Mouse (Mus musculus) midbrain, embryonic 11.5 days (tissue): ENCODE measurements around the gene Cdh6. TPM values are rescaled to one million over a fixed set of nuclear protein-coding genes. Genes with fewer than 3 reads are reported as not detected.

Source experiments
- ATAC-seq: fragments of 200-750 bp; cut with Nextera tagmentation; 2 replicates; pipeline ENCODE4 v1.8.0; 2017; ENCODE audit warnings: moderate TSS enrichment, moderate library complexity; ENCODE audit not compliant: low FRiP score
- DNase-seq: peaks from one replicate; pipeline ENCODE4 v3.0.0; 2015; ENCODE audit warnings: low spot score; ENCODE audit errors: missing footprints
- H3K27ac ChIP-seq: fragments of 300-500 bp; sonication (generic); 2 replicates; pipeline ENCODE4 v1.5.1; 2014; ENCODE audit warnings: low read depth, low read length
- H3K27me3 ChIP-seq: fragments of 300-500 bp; sonication (generic); 2 replicates; pipeline ENCODE4 v1.6.1; 2014; ENCODE audit warnings: mild to moderate bottlenecking, low read length, moderate library complexity, mixed read lengths; ENCODE audit not compliant: control insufficient read depth, insufficient read depth
- H3K36me3 ChIP-seq: fragments of 300-500 bp; sonication (generic); 2 replicates; pipeline ENCODE4 v1.6.1; 2014; ENCODE audit warnings: mild to moderate bottlenecking, low read length, moderate library complexity, mixed read lengths; ENCODE audit not compliant: control insufficient read depth, insufficient read depth
- H3K4me1 ChIP-seq: fragments of 300-500 bp; sonication (generic); 2 replicates; pipeline ENCODE4 v1.6.1; 2014; ENCODE audit warnings: low read length; ENCODE audit not compliant: control insufficient read depth, insufficient read depth
- H3K4me2 ChIP-seq: fragments of 300-500 bp; sonication (generic); 2 replicates; pipeline ENCODE4 v1.6.1; 2014; ENCODE audit warnings: mild to moderate bottlenecking, moderate library complexity
- H3K4me3 ChIP-seq: fragments of 300-500 bp; sonication (generic); 2 replicates; pipeline ENCODE4 v1.5.1; 2014; ENCODE audit warnings: low read depth, low read length
- H3K9ac ChIP-seq: fragments of 300-500 bp; sonication (generic); 2 replicates; pipeline ENCODE4 v1.6.1; 2014; ENCODE audit warnings: low read length
- H3K9me3 ChIP-seq: fragments of 300-500 bp; sonication (generic); 2 replicates; pipeline ENCODE4 v1.6.1; 2016; ENCODE audit warnings: low read length; ENCODE audit not compliant: control insufficient read depth
- WGBS: fragments of 180-500 bp; shearing (Covaris S2); extraction: QIAGEN DNeasy Blood & Tissue Kit; methylation state at CpG from one replicate; pipeline ENCODE4 v1.1.7; 2014; 5-methylcytosine and 5-hydroxymethylcytosine counted together
- polyA plus RNA-seq: library from polyadenylated mRNA; unstranded; fragments of >200 nt; fragmentation: Nextera tagmentation; extraction: Ambion mirVana; gene quantifications from 2 replicates; pipeline ENCODE4 v1.2.1, GENCODE M21; 2014

Gene Cdh6
- 7.4 and 8.8 TPM in 2 replicates for polyA plus RNA-seq

GRCm38 (mm10) chr15:13173071-13173778 lies at the start of gene Cdh6:
Gene Cdh6 (minus strand): TSS chr15:13173675.
- DNase-seq, result peak; percentile 98

GRCm38 (mm10) chr15:13219727-13220454 lies 46.4 kb upstream of the Cdh6 start:
- Histone ChIP-seq H3K4me2 (no peak overlapping the region), H3K4me1 (0 out of 2 replicates have a peak, but pooled peaks cover 2% of the 10 kb centered on the region), H3K27me3 (no peaks in the 10 kb centered on the region), H3K4me3 (no peak overlapping the region), H3K9me3 (no peaks in the 10 kb centered on the region), H3K9ac (no peak overlapping the region), H3K36me3 (no peaks in the 10 kb centered on the region), H3K27ac (no peak overlapping the region)
- ATAC-seq, result no peak
- peak; percentile 73 for DNase-seq
- WGBS, result 50% methylated on average over 9 of the region's 9 CpGs

More at GRCm38 (mm10) chr15:13173071-13173778, at the start of gene Cdh6:
- peak; percentile 94 for ATAC-seq
- Histone ChIP-seq H3K9me3 (no peaks in the 10 kb centered on the region), H3K27me3 (peaks cover 7% of the 10 kb centered on the region), H3K36me3 (no peaks in the 10 kb centered on the region), H3K4me1 (peaks cover 12% of the 10 kb centered on the region), H3K27ac (peak within 1 kb of the TSS; percentile 81), H3K9ac (peak within 1 kb of the TSS; percentile 83), H3K4me3 (peak within 1 kb of the TSS; percentile 70), H3K4me2 (peak within 1 kb of the TSS; percentile 72)
- WGBS, result under 1% methylated on average over 42 of the region's 42 CpGs

- Histone ChIP-seq H3K9me3 (no peaks in the 10 kb centered on the region), H3K9ac (no peak overlapping the region), H3K27me3 (no peaks in the 10 kb centered on the region), H3K4me3 (no peak overlapping the region), H3K27ac (no peak overlapping the region), H3K4me1 (peaks cover 7% of the 10 kb centered on the region; the same call in 1 of the 2 replicates), H3K4me2 (no peak overlapping the region), H3K36me3 (no peaks in the 10 kb centered on the region)
- ATAC-seq, result no peak
- WGBS, result 63% methylated on average over 3 of the region's 3 CpGs
- peak; percentile 6 for DNase-seq
These were observed 44.3 kb upstream of the Cdh6 start for GRCm38 (mm10) chr15:13217800-13218199.

- no peak overlapping the region for H3K27ac ChIP-seq
- peak; percentile 87 for DNase-seq
- 60% methylated on average over 1 of the region's 1 CpGs for WGBS
- H3K9ac ChIP-seq, result no peak overlapping the region
- H3K9me3 ChIP-seq, result no peaks in the 10 kb centered on the region
- ATAC-seq, result no peak
- H3K36me3 ChIP-seq, result no peaks in the 10 kb centered on the region
- no peaks in the 10 kb centered on the region for H3K27me3 ChIP-seq
- H3K4me2 ChIP-seq, result no peak overlapping the region
- no peak overlapping the region for H3K4me3 ChIP-seq
- H3K4me1 ChIP-seq, result peaks cover 10% of the 10 kb centered on the region; the same call in 1 of the 2 replicates
These were observed 43.7 kb upstream of the Cdh6 start for GRCm38 (mm10) chr15:13217161-13217560.

GRCm38 (mm10) chr15:13212956-13213355 lies 39.5 kb upstream of the Cdh6 start:
- 39% methylated on average over 1 of the region's 1 CpGs for WGBS
- Histone ChIP-seq H3K9ac (no peak overlapping the region), H3K36me3 (no peaks in the 10 kb centered on the region), H3K27ac (no peak overlapping the region), H3K4me3 (no peak overlapping the region), H3K27me3 (peaks cover 2% of the 10 kb centered on the region), H3K4me2 (no peak overlapping the region), H3K9me3 (no peaks in the 10 kb centered on the region), H3K4me1 (peaks cover 13% of the 10 kb centered on the region; the same call in 1 of the 2 replicates)
- ATAC-seq (peak; percentile 82), DNase-seq (peak; percentile 90)

GRCm38 (mm10) chr15:13212027-13212685 lies 38.7 kb upstream of the Cdh6 start:
- H3K9me3 ChIP-seq, result no peaks in the 10 kb centered on the region
- H3K27me3 ChIP-seq, result peaks cover 2% of the 10 kb centered on the region
- peak; percentile 93 for DNase-seq
- H3K4me1 ChIP-seq, result peaks cover 11% of the 10 kb centered on the region; the same call in 1 of the 2 replicates
- WGBS, result 8% methylated on average over 4 of the region's 4 CpGs
- no peak overlapping the region; the same call in 1 of the 2 replicates for H3K27ac ChIP-seq
- no peak overlapping the region for H3K4me3 ChIP-seq
- peak; percentile 64 for ATAC-seq
- no peak overlapping the region for H3K4me2 ChIP-seq
- no peaks in the 10 kb centered on the region for H3K36me3 ChIP-seq
- no peak overlapping the region for H3K9ac ChIP-seq

GRCm38 (mm10) chr15:13210186-13210585 lies 36.7 kb upstream of the Cdh6 start:
- Histone ChIP-seq H3K36me3 (no peaks in the 10 kb centered on the region), H3K27me3 (peaks cover 2% of the 10 kb centered on the region), H3K4me1 (peaks cover 11% of the 10 kb centered on the region; the same call in 1 of the 2 replicates), H3K4me3 (no peak overlapping the region), H3K9ac (no peak overlapping the region), H3K27ac (no peak overlapping the region), H3K4me2 (no peak overlapping the region), H3K9me3 (no peaks in the 10 kb centered on the region)
- WGBS, result 91% methylated on average over 6 of the region's 6 CpGs
- DNase-seq (peak; percentile 31), ATAC-seq (no peak)

- DNase-seq, result peak; percentile 62
- H3K9ac ChIP-seq, result no peak overlapping the region
- peaks cover 2% of the 10 kb centered on the region for H3K27me3 ChIP-seq
- ATAC-seq, result no peak
- no peak overlapping the region for H3K4me3 ChIP-seq
- 81% methylated on average over 7 of the region's 7 CpGs for WGBS
- peaks cover 11% of the 10 kb centered on the region; the same call in 1 of the 2 replicates for H3K4me1 ChIP-seq
- H3K36me3 ChIP-seq, result no peaks in the 10 kb centered on the region
- H3K27ac ChIP-seq, result no peak overlapping the region
- no peak overlapping the region for H3K4me2 ChIP-seq
- no peaks in the 10 kb centered on the region for H3K9me3 ChIP-seq
These were observed 35.2 kb upstream of the Cdh6 start for GRCm38 (mm10) chr15:13208716-13209115.
